In the genomic region with DNA sequence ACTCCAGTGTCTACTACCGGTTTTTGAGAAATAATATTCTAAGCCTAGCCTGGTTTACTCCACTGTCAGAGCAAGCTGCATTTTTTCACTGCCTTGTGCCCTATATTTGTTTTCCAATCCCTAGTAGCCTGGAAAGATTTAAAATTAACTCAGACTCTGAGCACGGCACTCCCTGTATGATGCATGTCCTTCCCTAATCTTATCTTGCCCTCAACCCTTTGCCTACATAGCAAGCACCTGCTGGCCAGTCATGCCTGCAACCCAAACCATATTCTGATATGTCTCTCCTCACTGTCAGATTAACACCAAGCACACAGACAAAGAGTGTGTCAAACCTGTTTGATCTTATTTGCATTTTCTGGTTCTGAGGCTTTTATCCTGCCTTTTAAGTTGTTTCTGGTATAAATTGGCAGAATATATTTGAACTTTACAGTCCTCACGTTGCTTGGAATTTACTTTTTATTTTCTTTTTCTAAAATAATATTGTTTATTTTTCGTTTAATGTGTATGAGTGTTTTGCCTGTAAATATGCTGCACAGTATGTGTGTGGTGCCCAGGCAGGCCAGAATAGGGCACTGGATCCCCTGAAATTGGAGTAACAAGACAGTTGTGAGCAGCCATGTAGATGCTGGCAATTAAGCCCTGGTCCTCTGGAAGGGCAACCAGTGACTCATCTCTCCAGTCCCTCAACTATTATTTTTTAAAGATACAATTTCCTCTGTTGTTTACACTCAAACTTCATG, we compare ENCODE assay signal across 12 mouse cellular contexts. TPM values are rescaled to one million over a fixed set of nuclear protein-coding genes. Genes with fewer than 3 reads are reported as not detected.
A peak's percentile ranks its signal among the peaks of the same experiment; 100 is the strongest.
DNase-seq lines count a peak whose midpoint lies in the region; ATAC-seq and TF ChIP-seq lines count a peak whose summit lies in the region.
"Had no signal": no experiment of that assay in that cellular context is flagged by ENCODE, and none has a peak within 500 bp of the region (broad histone marks: within the 10 kb centered on the region; RNA-seq: fewer than 3 reads in every experiment).

No protein-coding gene starts in this region.

- H3K36me3 ChIP-seq in intestine, embryonic 15.5 days = no peaks in the 10 kb centered on the region
- H3K36me3 ChIP-seq in myocyte (ENCODE audit: control insufficient read depth, insufficient read depth) = no peaks in the 10 kb centered on the region
- H3K36me3 ChIP-seq: embryonic facial prominence, embryonic 15.5 days had no signal

- peak; percentile 84 for ATAC-seq in erythroid progenitor cell, adult 5-6 weeks (replicated peaks; ENCODE audit: low FRiP score, poor library complexity, severe bottlenecking)
- ATAC-seq in intestine, embryonic 15.5 days = peak; percentile 89

- no peaks in the 10 kb centered on the region for H3K79me2 ChIP-seq in myocyte (ENCODE audit: control insufficient read depth, insufficient read depth)

- no peak overlapping the region for H3K9ac ChIP-seq in intestine, embryonic 15.5 days
- H3K9ac ChIP-seq: embryonic facial prominence, embryonic 15.5 days had no signal

- no peak overlapping the region for H3ac ChIP-seq in myocyte (ENCODE audit: control insufficient read depth, insufficient read length)

- H3K4me2 ChIP-seq in intestine, embryonic 15.5 days (replicated peaks) = no peak overlapping the region
- no peak overlapping the region for H3K4me2 ChIP-seq in myocyte (ENCODE audit: low read depth)
- H3K4me2 ChIP-seq: embryonic facial prominence, embryonic 15.5 days had no signal

- no peak for TF ChIP-seq POLR2A in myocyte (IDR thresholded peaks at IDR 0.05; ENCODE audit: insufficient read length, low read depth)

- H3K4me3 ChIP-seq in intestine, embryonic 15.5 days (replicated peaks) = no peak overlapping the region
- no peak overlapping the region for H3K4me3 ChIP-seq in myocyte
- H3K4me3 ChIP-seq: embryonic facial prominence, embryonic 15.5 days had no signal

- intact Hi-C loops in heart, postnatal 14 days (cut with DNase I) = loop anchor here (10.0 kb wide), 1 partner anchor 124 kb away; no protein-coding TSS in a partner anchor

- H3K27ac ChIP-seq in intestine, embryonic 15.5 days = no peak overlapping the region
- H3K27ac ChIP-seq: embryonic facial prominence, embryonic 15.5 days had no signal

- 71% methylated on average over 4 of the region's 4 CpGs for WGBS in intestine, embryonic 15.5 days

- H3K27me3 ChIP-seq in intestine, embryonic 15.5 days (replicated peaks) = no peaks in the 10 kb centered on the region
- H3K27me3 ChIP-seq in myocyte (ENCODE audit: control insufficient read depth, insufficient read depth, insufficient read length) = no peaks in the 10 kb centered on the region
- H3K27me3 ChIP-seq: embryonic facial prominence, embryonic 15.5 days had no signal

- no peaks in the 10 kb centered on the region for H3K9me3 ChIP-seq in intestine, embryonic 15.5 days
- H3K9me3 ChIP-seq: embryonic facial prominence, embryonic 15.5 days had no signal

- H3K4me1 ChIP-seq in intestine, embryonic 15.5 days (replicated peaks) = no peaks in the 10 kb centered on the region
- H3K4me1 ChIP-seq: embryonic facial prominence, embryonic 15.5 days had no signal

- peak; percentile 96 for DNase-seq in heart, adult 11 months
- DNase-seq in heart, postnatal 14 days = no peak
- DNase-seq in adrenal gland, adult 2 months = no peak
- no peak for DNase-seq in right cerebral cortex, postnatal 10 days (ENCODE audit: low spot score in 2 of 2)
- no peak for DNase-seq in cerebellum, adult 9-10 months
- DNase-seq: cerebellum, postnatal 14 days; kidney, adult 9 months; right cerebral cortex, postnatal 4 days had no signal

TF ChIP-seq in myocyte, 11 proteins besides CTCF, POLR2A, EP300 and RAD21:
- TF ChIP-seq POLR2AphosphoS2 (IDR thresholded peaks at IDR 0.05; ENCODE audit: insufficient read length, low read depth) (no peak), MYOG (IDR thresholded peaks at IDR 0.05; ENCODE audit: control insufficient read depth in 1 of 3, insufficient read depth in 1 of 3, insufficient read length in 2 of 3, low read depth in 2 of 3) (peak in 2 of 3 experiments; percentile 11 to 50), MYOD1 (IDR thresholded peaks at IDR 0.05; ENCODE audit: control insufficient read depth in 1 of 3, insufficient read length in 2 of 3, low read depth in 2 of 3) (peak in 2 of 3 experiments; percentile 4 to 79), USF1 (IDR thresholded peaks at IDR 0.05; ENCODE audit: low read depth) (no peak)
TF ChIP-seq in myocyte: peak in this region for 2.

RNA-seq across cellular contexts. Expression of a gene that starts 7.6 kb away (rescaled TPM):
- 1,000 to 10,000 TPM; 1,593 to 1,754 TPM for total RNA-seq in heart, postnatal 14 days (2021)
- 136 and 145 TPM in 2 replicates for total RNA-seq in erythroid progenitor cell, adult 5-6 weeks (2015; ENCODE audit: low replicate concordance)
- total RNA-seq in erythroid progenitor cell, adult 5-6 weeks (2017; ENCODE audit: low replicate concordance) = 172 and 232 TPM in 2 replicates
- 31.6 and 32.8 TPM in 2 replicates for polyA plus RNA-seq in intestine, embryonic 15.5 days (2015; fragmentation: Nextera tagmentation; extraction: Ambion mirVana)
- 7.7 TPM for polyA plus RNA-seq in myocyte (2012; fragmentation: generic; extraction: Trizol)
- 100 to 1,000 TPM; 448 to 820 TPM for total RNA-seq in adrenal gland, adult 2 months (2021)
- polyA plus RNA-seq in adrenal gland, adult 2 months (2012; rRNA removed) = 12.1 and 12.6 TPM in 2 replicates
